Mouse (Mus musculus): ENCODE data around the gene Scarb1.

Gene Scarb1

GRCm38 (mm10) chr5:125331811-125332210, 9.1 kb downstream of the Scarb1 start:
- DNase-seq (ENCODE audit: low read depth, low spot score): peak; percentile 40

DNA sequence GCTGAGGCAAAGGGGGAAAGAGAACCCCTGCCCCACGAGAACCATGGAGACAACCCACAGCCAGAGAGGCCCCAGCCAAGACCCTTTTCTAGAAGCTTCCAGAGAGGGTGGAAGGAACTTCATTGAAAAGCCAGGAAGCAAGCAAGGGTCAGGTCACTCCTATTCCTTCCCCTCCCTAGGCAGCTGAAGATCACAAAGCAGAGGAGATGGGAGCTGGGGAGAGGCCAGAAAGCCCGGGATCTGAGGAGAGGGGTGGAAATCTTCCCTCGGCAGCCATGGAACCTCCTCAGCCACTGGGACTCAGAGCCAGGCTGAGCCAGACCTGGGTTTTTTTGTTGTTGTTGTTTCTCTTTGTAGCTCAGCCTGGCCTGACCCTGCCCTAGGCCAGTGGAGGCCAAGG, 9.8 kb downstream of the Scarb1 start:
- no peak for DNase-seq (ENCODE audit: low read depth, low spot score)

GRCm38 (mm10) chr5:125330656-125331055, 10.2 kb downstream of the Scarb1 start:
- no peak for DNase-seq (ENCODE audit: low read depth, low spot score)

DNA sequence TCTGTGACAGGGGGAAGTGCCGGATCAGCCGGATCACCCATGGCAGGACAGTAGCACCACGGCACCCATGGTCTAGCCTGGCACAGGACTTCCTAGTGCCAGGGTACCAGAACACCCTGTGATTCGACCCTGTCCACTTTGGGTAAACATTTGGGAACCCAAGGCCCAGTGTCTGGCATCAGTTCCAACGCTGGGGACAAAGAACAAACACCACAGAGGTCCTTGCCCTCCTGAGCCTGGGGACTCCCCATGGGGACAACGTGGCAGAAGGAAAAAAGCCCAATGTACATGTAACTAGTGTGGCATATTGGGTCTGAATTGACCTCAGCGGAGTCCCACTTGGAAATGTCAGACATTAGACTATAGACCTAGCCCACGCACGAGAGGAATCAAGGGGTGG, 10.7 kb downstream of the Scarb1 start:
- DNase-seq (ENCODE audit: low read depth, low spot score): no peak

DNA sequence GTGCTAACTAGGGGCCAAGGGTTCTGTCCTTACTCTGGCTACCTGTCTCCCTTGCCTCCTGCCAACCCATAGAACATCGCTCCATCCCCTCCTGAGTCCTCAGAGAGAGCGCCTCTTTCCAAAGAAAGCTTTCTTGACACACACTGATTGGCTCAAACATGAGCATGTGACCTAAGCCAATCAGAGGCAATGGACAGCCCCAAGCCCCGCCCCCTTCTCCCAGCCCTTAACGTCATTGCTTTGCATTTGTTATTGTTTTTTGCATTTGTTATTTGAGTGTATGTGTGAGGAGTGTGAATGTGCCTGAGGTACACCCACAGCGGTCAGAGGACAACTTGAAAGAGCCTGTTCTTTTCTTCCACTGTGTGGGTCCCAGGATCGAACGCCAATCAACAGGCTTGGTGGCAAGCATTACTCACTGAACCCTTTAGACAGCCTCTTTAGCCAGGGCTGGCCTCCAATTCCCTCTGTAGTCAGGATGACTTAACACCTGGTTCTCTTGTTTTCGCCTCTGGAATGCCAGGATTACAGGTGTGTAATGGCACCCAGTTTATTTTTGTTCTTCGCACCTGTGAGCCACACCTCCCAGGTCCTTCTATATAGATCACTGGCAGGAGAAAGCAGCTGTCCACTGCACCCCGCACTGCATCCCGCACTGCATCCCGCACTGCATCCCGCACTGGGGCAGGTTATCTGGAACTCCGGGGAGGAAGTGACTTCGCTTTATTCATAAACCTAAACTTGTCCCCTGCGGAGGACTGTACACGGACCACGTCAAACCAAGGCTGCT, 13.1 kb downstream of the Scarb1 start:
- peak; percentile 62 for DNase-seq (ENCODE audit: low read depth, low spot score)

DNA sequence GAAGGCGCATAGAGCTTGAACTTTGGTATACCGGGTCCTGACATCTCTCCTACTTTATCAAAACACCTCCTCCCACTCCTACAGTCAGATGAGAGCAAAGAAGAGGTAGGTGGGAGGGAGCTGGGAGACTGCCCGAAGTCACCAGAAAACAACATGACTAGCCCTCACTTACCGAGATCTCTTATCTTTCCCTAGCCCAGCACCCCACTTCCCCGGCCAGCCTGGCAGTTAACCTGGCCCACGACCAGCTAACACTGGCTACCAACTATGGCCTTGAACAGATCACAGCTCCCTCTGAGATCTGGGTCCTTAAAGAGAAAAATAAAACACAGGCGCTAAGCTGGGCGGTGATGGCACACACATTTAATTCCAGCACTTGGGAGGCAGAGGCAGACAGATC, 14.5 kb downstream of the Scarb1 start:
- DNase-seq (ENCODE audit: low read depth, low spot score): no peak

GRCm38 (mm10) chr5:125325931-125326330, 15.0 kb downstream of the Scarb1 start:
- DNase-seq (ENCODE audit: low read depth, low spot score): no peak

GRCm38 (mm10) chr5:125325285-125325684, 15.6 kb downstream of the Scarb1 start:
- no peak for DNase-seq (ENCODE audit: low read depth, low spot score)

- no peak for DNase-seq (ENCODE audit: low read depth, low spot score)
Observed at GRCm38 (mm10) chr5:125323939-125324480, 16.9 kb downstream of the Scarb1 start.

GRCm38 (mm10) chr5:125323128-125323527, 17.8 kb downstream of the Scarb1 start:
- DNase-seq (ENCODE audit: low read depth, low spot score): no peak

GRCm38 (mm10) chr5:125321836-125322235, 19.1 kb downstream of the Scarb1 start:
- DNase-seq (ENCODE audit: low read depth, low spot score): no peak

GRCm38 (mm10) chr5:125319057-125319800, 21.7 kb downstream of the Scarb1 start:
- no peak for DNase-seq (ENCODE audit: low read depth, low spot score)

DNA sequence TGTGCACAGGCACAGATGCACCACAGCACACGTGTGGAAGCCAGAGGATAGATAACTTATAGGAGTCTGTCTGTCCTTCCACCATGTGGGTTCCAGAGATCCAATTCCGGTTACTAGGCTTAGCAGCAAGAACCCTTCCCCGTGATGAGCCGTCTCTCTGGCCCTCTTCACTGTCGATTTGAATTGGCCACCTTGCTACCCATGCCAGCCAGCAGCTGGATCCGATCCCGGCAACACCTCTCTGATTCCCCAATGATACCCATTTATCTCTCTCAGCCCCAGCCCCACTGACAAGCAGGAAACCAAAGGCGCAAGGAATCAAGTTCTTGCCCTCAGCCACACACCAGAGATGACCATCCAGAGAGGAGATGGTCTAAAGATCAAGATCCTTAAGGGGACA, 22.9 kb downstream of the Scarb1 start:
- DNase-seq (ENCODE audit: low read depth, low spot score): no peak

DNA sequence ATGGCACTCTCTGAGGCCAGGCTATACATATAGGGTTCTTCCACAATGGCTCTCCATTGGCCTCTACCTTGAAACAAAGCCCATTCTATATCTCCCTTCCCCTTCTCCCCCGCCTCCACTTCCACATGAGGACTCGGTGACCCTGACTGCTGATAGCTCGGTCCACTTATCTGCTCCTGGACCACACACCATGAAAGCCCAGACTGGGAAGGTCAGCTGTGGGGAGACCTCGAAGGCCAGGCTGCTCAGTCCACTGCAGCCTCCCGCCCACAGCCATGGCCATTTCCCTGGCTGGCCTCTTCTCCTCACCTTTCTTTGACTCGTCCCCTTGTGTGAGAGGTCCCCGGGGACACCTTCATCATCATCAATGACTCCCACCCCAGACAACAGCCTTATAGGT, 23.6 kb downstream of the Scarb1 start:
- no peak for DNase-seq (ENCODE audit: low read depth, low spot score)

- DNase-seq (ENCODE audit: low read depth, low spot score): no peak
Observed at GRCm38 (mm10) chr5:125316771-125317170, 24.1 kb downstream of the Scarb1 start.

DNA sequence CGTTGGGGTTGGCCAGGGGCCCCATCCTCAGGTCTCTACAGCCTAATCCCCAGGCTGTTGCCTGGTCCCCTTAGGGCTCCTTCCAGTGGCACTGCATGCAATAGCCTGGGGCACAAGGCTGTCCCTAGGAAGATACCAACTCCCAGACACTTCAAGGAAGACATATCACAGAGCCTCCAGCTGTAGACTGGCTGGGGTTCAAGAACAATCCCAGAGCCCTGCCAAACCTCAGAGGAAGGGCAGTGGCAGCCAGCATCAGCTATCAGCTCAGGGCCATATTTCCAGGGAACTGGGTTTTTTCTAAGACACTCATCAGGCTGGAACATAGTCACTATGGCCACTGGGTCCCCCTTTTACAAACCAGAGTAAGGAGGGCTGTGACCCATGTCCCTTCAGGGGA, 25.8 kb downstream of the Scarb1 start:
- DNase-seq (ENCODE audit: low read depth, low spot score): no peak

- DNase-seq (ENCODE audit: low read depth, low spot score): no peak
Observed at GRCm38 (mm10) chr5:125313991-125314390, 26.9 kb downstream of the Scarb1 start.

- DNase-seq (ENCODE audit: low read depth, low spot score): no peak
Observed at GRCm38 (mm10) chr5:125312970-125313597, 27.8 kb downstream of the Scarb1 start.

DNA sequence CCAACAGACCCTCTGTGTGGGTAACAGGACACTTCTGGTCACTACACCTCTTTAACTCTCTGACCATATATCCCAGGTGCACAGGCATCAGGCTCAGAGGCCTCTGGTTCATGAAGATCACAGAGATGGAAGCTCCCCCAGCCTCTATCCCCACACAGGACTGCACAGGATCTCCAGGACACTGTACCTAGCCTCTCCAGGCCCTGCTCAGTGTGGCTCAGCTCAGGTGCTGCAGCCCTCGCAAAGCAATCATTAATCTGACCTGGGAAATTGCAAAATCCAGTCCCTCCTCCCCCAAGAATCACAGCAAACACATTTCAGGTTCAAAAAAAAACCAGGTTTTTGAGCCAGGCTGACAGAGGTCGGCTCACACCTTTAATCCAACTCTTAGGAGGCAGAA, 29.9 kb downstream of the Scarb1 start:
- no peak for DNase-seq (ENCODE audit: low read depth, low spot score)

DNA sequence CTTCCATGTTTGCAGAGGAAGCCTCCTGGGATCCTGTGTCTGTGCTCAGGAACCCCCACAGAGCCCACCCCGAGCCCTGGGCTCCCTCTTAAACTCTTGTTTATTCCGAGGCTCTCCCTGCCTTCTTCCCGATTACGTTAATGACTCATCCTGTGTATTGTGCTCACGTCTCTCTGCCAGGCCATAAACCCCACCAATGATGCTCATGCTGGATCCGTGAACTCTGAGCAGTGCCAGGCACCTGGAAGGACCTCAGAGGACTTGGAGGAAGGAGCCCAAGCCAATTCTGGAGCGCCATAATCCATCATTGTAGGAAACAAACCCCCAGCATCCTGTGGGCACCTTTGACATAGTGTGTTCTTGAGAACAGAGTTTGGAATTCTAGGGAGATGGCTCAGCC, 31.7 kb downstream of the Scarb1 start:
- DNase-seq (ENCODE audit: low read depth, low spot score): no peak

DNA sequence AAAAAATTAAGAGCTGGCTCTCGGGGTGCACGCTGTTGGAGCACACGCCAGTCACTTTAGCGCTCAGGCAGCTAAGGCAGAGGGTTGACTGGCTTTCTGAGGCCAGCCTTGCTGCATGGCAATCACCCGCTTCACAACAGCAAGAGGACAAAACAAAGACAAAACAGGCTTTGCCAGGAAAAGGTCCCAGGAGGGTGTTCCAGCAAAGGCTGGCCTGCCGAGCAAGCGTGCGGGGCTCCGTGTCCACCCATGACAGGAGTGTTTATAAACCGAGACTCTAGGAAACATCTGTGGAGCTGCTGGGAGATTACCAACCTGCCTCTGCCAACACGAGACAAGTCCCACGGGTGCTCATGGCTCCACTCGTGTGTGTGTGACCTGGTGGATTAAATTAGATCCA, 34.1 kb downstream of the Scarb1 start:
- DNase-seq (ENCODE audit: low read depth, low spot score): no peak

DNA sequence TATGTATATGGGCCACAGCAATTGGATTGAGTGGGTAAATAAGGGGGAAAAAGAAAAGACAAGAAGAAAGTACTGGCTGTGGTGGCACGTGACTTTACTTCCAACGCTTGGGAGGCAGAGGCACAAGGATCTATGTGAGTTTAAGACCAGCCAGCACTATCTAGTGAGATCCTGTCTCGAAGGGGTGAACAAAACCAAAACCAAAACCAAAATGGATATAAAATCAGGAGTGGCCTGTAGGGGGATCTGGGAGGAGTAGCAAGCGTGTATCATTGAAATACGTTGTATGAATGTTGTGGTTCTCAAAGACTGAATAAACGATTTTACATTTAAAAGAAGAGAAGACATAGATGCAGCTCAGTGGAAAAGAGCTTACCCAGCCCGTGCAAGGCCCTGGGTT, 34.5 kb downstream of the Scarb1 start:
- DNase-seq (ENCODE audit: low read depth, low spot score): no peak

Data from ES-CJ7 (cell line).